Mouse (Mus musculus) frontal cortex, postnatal 14 days (tissue): Measurements from ENCODE around the gene Lrrc58.

Source experiments
- DNase-seq, 2 experiments: peaks; one replicate each; pipeline ENCODE4 v3.0.0; 2022; ENCODE audit warnings: low spot score in 2 of 2

Gene Lrrc58

GRCm38 (mm10) chr16:37868506-37869469 lies 599 bp downstream of the Lrrc58 start:
- DNase-seq, result peak in 1 of 2 experiments; percentile 22

GRCm38 (mm10) chr16:37869470-37870231 lies 1.5 kb downstream of the Lrrc58 start:
- DNase-seq, result no peak

GRCm38 (mm10) chr16:37871112-37871715 lies 3.0 kb downstream of the Lrrc58 start:
- peak in 1 of 2 experiments; percentile 25 for DNase-seq

GRCm38 (mm10) chr16:37874501-37875235 lies 6.5 kb downstream of the Lrrc58 start:
- DNase-seq, result no peak

GRCm38 (mm10) chr16:37877406-37877805 lies 9.2 kb downstream of the Lrrc58 start:
- no peak for DNase-seq

GRCm38 (mm10) chr16:37878951-37879505 lies 10.8 kb downstream of the Lrrc58 start:
- no peak for DNase-seq

- no peak for DNase-seq
These were observed 11.7 kb downstream of the Lrrc58 start for GRCm38 (mm10) chr16:37879750-37880419.

GRCm38 (mm10) chr16:37881168-37881567 lies 13.0 kb downstream of the Lrrc58 start:
- no peak for DNase-seq

GRCm38 (mm10) chr16:37888986-37889385 lies 20.8 kb downstream of the Lrrc58 start:
- DNase-seq, result no peak

GRCm38 (mm10) chr16:37892667-37893066 lies 24.5 kb downstream of the Lrrc58 start:
- DNase-seq, result no peak

GRCm38 (mm10) chr16:37893381-37893780 lies 25.2 kb downstream of the Lrrc58 start:
- no peak for DNase-seq

GRCm38 (mm10) chr16:37893942-37894341 lies 25.8 kb downstream of the Lrrc58 start:
- no peak for DNase-seq

- no peak for DNase-seq
These were observed 30.6 kb downstream of the Lrrc58 start for GRCm38 (mm10) chr16:37898790-37899189.

- no peak for DNase-seq
These were observed 31.2 kb downstream of the Lrrc58 start for GRCm38 (mm10) chr16:37899357-37899756.

GRCm38 (mm10) chr16:37901318-37901717 lies 33.1 kb downstream of the Lrrc58 start:
- DNase-seq, result no peak

- DNase-seq, result no peak
These were observed 38.3 kb downstream of the Lrrc58 start for GRCm38 (mm10) chr16:37906456-37906855.

- DNase-seq, result no peak
These were observed 42.9 kb downstream of the Lrrc58 start for GRCm38 (mm10) chr16:37911086-37911485.

- peak in 1 of 2 experiments; percentile 36 for DNase-seq
These were observed 48.1 kb downstream of the Lrrc58 start, which contains the start of gene Gpr156 for GRCm38 (mm10) chr16:37916138-37916817. TSS of gene Gpr156 (plus strand) at chr16:37916496.

GRCm38 (mm10) chr16:37916818-37917201 lies 48.6 kb downstream of the Lrrc58 start:
- DNase-seq, result no peak

- no peak for DNase-seq
These were observed 50.8 kb downstream of the Lrrc58 start for GRCm38 (mm10) chr16:37919000-37919399.
